Mouse (Mus musculus): ENCODE data around the gene Shd.
"Not testable (repeated sequence)": the region's sequence is repeated elsewhere in the genome, so short reads cannot be mapped to it uniquely, and the experiment has no call there.

DNA sequence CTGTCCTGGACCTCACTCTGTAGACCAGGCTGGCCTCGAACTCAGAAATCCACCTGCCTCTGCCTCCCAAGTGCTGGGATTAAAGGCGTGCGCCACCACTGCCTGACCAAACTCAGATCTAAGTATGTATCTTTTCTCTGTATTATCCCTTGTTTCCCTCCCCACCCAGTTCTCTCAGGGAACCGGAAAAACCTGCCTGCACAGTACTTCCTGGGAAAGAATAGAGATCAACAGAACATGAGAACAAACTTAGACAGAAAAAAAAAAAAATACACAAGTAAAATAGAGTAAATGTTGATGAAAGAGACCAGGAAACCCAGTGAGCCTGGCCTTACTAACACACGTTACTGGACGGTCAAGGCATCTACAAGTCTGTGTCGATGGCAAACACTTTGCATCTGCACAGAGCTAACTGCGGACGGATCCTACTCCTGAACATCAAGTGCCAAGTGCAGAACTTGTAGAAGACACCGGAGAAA is 25.8 kb upstream of the Shd start:
- TF ChIP-seq CTCF (IDR thresholded peaks at IDR 0.05; ENCODE audit: low read depth) = not testable (repeated sequence)
- TF ChIP-seq EP300 (IDR thresholded peaks at IDR 0.05; ENCODE audit: low read depth) = 0 out of 2 replicates have a peak, but pooled peaks have one; percentile 15
